Mouse (Mus musculus): ENCODE results near the gene Ube2z.

Gene Ube2z

GRCm38 (mm10) chr11:96006852-96007515 is 58.2 kb downstream of the Ube2z start:
- no peak for DNase-seq (ENCODE audit: low read depth)

- no peak for DNase-seq (ENCODE audit: low read depth)
These were observed 58.8 kb downstream of the Ube2z start for GRCm38 (mm10) chr11:96006367-96006851.

- no peak for DNase-seq (ENCODE audit: low read depth)
These were observed 59.6 kb downstream of the Ube2z start, which contains the start of gene Igf2bp1 for GRCm38 (mm10) chr11:96005403-96006271. Gene Igf2bp1, minus strand, starts transcription at chr11:96005940.

- no peak for DNase-seq (ENCODE audit: low read depth)
These were observed 60.3 kb downstream of the Ube2z start for GRCm38 (mm10) chr11:96004793-96005402.

- no peak for DNase-seq (ENCODE audit: low read depth)
These were observed 61.0 kb downstream of the Ube2z start for GRCm38 (mm10) chr11:96003969-96004792.

- DNase-seq (ENCODE audit: low read depth): no peak
These were observed 61.9 kb downstream of the Ube2z start for GRCm38 (mm10) chr11:96003100-96003900.

Data from c-Kit-positive CD71-positive TER-119-negative erythroid progenitor cells, embryonic 14.5 days (primary cell).